In the genomic region with DNA sequence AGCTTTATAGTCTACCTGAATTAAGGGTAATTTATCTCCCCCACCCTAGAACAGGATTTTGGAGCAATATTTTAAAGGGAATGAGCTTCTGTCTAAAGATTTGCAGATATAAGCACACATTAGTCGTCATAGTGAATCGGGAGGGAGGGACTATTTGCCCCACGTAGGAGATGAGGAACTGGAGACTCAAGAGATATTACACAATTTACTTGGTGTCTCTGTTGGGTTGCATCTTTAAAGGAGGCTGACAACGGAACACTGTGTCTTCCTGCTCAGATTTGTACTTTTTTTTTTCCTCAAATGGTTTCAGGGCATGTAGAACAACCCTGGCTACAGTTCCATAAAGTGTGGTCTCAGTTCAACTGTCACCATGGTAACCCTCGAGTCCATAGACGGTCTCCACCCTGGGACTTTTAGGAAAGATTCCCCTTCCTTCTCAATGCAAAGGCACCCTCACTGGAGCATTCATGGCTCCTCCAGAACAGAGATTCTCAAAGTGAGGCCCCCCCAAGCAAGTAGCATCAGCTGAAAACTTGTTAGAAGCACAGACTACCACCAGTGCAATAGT, we compare ENCODE assay signal across 15 mouse cellular contexts. TPM values are rescaled to one million over a fixed set of nuclear protein-coding genes. Genes with fewer than 3 reads are reported as not detected.
"Had no signal": no experiment of that assay in that cellular context is flagged by ENCODE, and none has a peak within 500 bp of the region (broad histone marks: within the 10 kb centered on the region; RNA-seq: fewer than 3 reads in every experiment).

No protein-coding gene starts in this region.

- DNase-seq: kidney, adult 2 months; kidney, postnatal 36 days; layer of hippocampus, adult 9-11 months; layer of hippocampus, postnatal 36 days; liver; liver, embryonic 13.5 days; liver, postnatal 0 days; thymus, postnatal 36 days had no signal

- H3K4me2 ChIP-seq: limb, embryonic 12.5 days; liver, embryonic 13.5 days; lung, embryonic 15.5 days; neural tube, embryonic 12.5 days had no signal

- H3K27me3 ChIP-seq: liver, embryonic 13.5 days; lung, embryonic 15.5 days; neural tube, embryonic 12.5 days had no signal

- H3K4me1 ChIP-seq: neural tube, embryonic 12.5 days had no signal

- H3K9ac ChIP-seq: limb, embryonic 12.5 days; liver, embryonic 13.5 days; liver, postnatal 0 days; lung, embryonic 15.5 days; neural tube, embryonic 12.5 days had no signal

- ATAC-seq: intestine, embryonic 16.5 days; liver, postnatal 0 days had no signal

- H3K4me3 ChIP-seq: limb, embryonic 12.5 days; liver, embryonic 13.5 days; lung, embryonic 15.5 days; neural tube, embryonic 12.5 days had no signal

- H3K36me3 ChIP-seq: limb, embryonic 12.5 days; liver, embryonic 13.5 days; lung, embryonic 15.5 days; neural tube, embryonic 12.5 days had no signal

- H3K27ac ChIP-seq: liver, embryonic 13.5 days; lung, embryonic 15.5 days; macrophage; neural tube, embryonic 12.5 days had no signal

- H3K9me3 ChIP-seq: limb, embryonic 12.5 days; liver, embryonic 13.5 days; lung, embryonic 15.5 days; neural tube, embryonic 12.5 days had no signal

RNA-seq across cellular contexts. Expression of a gene that starts 44.1 kb away (rescaled TPM):
- total RNA-seq: monocyte, adult 5-6 weeks; neutrophil, adult 5-6 weeks had no signal
- polyA plus RNA-seq: macrophage had no signal
